Mouse (Mus musculus) right cerebral cortex, adult 18-20 months (tissue): ENCODE measurements at regions not wholly inside any gene's neighbourhood (a gene's known extent, or its start where the extent isn't known, plus 50 kb on each side); places are given as distances from the start of the nearest gene placed in this dataset.
A peak's percentile ranks its signal among the peaks of the same experiment; 100 is the strongest.

Experiments
- DNase-seq: peaks from one replicate; pipeline ENCODE4 v3.0.0; 2022; ENCODE audit warnings: mixed read lengths

DNA sequence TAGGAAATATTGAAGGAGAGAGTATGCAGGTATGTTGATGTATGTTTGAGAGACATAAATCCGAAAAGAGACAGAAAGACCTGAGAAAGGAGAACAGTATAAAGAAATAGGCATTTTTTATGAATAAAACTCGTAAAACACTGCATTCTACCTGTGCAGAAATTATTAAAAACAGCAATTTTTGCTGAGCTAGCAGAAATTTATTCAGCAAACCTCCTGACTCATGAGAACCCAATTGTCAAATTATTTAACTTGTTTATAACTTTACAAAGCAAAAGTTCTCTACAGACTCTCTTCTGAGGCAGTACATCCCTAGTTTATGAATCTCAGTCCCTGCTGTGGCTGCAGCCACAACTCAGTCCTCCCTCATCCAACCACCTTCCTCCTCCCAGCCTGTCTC is 191.0 kb upstream of the Noct start:
- no peak for DNase-seq

DNA sequence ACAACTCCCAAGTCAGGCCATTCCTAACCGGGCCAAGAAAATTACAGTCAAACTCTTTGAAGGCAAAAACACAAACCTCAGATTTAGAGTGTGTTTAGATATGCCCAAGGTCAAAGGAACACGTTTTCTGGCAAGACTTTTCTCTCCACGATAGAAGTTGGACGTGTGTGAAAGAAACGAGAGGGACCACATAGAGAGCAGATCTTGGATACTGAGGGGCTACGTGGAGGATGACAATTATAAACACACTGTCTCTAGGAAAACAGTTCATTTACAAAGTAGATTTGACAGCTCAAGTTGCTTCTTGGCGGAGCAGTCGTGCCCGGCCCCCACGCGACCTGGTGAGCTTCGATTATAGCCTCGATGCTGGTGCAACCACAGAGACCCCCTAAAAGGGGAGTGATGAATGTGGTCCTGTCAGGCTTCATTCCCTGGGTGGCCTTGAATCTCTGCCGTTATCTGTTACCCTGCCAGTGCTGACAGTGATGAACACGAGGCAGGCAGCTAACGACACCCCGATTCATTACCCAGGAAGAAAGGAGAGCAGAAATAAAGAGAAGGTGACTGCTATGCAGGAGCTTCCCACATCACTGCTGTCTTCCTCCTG is 187.4 kb upstream of the Noct start:
- no peak for DNase-seq

DNA sequence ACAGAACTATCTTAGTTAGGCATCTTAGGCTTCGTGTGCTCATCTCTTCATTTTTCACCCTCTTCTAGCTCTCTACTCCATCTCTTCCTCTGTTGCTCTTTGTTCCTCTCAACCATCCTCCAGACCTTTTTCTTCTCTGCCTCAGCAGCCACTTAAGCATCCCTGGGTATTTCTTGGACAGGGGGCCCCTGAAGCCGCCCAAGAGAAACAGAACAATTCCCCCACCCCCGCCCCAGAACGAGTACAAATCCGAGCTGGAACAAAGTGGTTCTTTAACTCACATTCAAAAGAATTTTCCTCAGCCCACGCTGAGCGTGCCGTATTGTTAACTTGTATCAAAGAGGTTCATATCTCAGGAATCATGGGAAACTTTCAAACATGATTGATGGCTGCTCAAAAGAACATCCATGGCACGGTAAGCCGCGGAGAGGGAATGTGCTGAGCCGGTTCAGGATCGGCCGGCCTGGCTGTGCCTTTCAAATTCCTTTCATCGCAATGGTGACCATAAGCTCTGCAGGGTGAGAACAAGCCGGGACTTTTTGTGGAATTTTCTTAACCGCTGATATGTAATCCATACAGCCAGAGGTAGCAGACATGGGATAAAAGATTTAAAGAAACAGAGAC is 181.9 kb upstream of the Noct start:
- DNase-seq, result no peak

DNA sequence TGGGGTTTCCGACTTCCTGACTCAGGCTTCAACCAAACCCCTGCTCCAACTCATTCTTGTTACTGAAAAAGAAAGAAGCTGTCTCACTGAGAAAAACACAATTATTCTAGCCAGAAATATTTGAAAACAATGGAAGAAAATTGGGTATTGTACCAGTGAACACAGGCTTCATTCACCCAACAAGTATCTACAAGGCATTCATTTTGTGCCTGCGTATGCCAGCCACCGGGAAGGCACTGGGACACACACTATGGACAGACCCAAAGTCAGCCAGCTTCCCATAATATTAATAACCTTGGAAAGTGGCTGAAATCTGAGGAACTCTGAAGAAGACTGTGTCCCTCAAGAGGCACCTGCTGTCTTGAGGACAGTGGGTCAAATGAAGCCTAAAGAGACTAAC is 175.5 kb upstream of the Noct start:
- DNase-seq, result no peak

GRCm38 (mm10) chr3:51050156-51050555 is 174.1 kb upstream of the Noct start:
- DNase-seq, result no peak

GRCm38 (mm10) chr3:51055004-51055403 is 169.2 kb upstream of the Noct start:
- DNase-seq, result no peak

- DNase-seq, result no peak
Observed at GRCm38 (mm10) chr3:51064201-51064600, 160.0 kb upstream of the Noct start.

DNA sequence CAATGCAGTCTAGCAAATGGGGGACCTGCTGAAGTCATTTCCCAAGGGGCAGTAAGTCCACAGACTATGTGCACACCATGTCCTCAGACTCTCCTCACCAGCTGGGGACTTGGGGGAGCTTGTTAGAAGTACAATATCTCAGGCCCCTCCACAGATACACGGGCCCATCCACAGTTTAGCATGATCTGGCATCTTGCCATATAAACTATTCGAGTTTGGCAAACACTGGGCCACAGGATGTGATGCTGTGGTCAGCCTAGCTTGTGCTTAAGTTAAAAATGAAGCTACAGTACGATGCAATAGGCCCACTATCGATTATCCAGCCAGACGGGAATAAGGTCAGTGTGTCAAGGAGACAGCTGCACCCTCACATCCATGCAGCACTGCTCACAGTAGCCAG is 157.9 kb upstream of the Noct start:
- DNase-seq, result no peak

GRCm38 (mm10) chr3:51072417-51072816 is 151.8 kb upstream of the Noct start:
- DNase-seq, result peak; percentile 68

DNA sequence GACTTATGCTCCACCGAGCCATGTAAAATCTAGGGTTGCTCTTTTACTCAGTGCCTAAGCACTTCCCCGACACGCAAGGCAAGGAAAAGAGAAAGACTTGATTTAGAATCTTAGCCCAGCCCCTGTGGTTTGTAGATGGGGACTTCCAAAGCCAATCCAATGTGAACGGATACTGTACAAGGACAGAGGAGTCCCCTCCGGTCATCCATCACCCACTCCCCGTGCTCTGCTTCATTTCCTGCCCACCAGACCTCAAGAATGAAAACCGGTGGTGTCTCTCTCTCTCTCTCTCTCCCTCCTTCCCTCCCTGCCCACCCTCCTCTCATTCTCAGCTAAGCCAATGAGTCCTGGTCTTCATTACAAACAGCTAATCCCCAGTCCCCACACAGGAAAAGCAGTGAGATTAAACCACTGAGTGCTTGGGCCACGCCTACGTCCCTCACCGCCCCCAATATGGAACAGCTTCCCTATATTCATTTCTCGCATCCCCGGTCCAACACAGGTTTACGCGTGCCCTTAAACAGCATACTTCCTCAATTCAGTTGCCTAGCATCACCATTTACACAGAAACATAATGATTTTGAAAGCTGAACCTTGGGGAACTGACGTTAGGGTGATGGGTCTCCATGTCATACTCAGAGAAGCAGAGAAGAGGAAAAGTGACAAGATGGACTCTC is 151.1 kb upstream of the Noct start:
- DNase-seq, result no peak

GRCm38 (mm10) chr3:51073743-51074319 is 150.4 kb upstream of the Noct start:
- no peak for DNase-seq

- no peak for DNase-seq
Observed at GRCm38 (mm10) chr3:51075219-51075920, 148.9 kb upstream of the Noct start.

GRCm38 (mm10) chr3:51078459-51078858 is 145.8 kb upstream of the Noct start:
- no peak for DNase-seq

- DNase-seq, result no peak
Observed at GRCm38 (mm10) chr3:51080415-51080814, 143.8 kb upstream of the Noct start.

GRCm38 (mm10) chr3:51080855-51081254 is 143.4 kb upstream of the Noct start:
- DNase-seq, result no peak

- DNase-seq, result no peak
Observed at GRCm38 (mm10) chr3:51082831-51083575, 141.2 kb upstream of the Noct start.

DNA sequence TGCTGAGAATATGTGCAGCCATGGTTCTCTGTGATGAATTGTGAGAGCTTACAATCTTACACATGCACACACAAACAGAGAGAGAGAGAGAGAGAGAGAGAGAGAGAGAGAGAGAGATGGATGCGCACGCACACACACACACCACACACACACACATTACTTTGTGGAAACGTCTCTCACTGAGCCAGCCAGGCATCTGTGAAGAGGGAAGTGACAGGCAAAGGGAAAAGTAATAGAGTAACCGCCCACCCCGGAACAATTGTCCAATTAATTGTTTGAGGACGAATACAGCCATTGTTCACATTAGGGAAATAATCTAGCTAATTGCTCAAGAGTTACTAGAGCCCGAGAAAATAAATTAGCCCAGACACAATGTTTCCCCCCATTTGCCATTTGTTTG is 140.7 kb upstream of the Noct start:
- DNase-seq, result no peak

DNA sequence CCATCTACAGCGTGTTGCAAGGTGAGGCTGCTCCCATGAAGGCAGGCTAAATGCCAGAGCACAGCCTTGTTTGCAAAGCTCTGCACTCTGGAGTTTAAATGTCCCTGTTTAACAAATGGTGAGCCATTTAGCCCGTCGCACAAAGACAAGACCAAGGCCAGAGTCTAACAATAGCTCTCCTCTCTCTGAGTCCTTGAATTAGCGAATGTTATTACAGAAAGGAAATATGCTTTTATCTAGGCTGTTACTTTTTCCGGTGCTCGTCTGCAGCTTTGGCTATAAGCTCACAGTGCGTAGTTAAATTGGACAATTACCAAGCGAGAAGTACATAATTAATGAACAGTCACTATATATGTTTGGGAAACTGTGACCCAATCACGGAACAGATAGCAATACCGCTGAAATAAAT is 137.8 kb upstream of the Noct start:
- DNase-seq, result no peak

DNA sequence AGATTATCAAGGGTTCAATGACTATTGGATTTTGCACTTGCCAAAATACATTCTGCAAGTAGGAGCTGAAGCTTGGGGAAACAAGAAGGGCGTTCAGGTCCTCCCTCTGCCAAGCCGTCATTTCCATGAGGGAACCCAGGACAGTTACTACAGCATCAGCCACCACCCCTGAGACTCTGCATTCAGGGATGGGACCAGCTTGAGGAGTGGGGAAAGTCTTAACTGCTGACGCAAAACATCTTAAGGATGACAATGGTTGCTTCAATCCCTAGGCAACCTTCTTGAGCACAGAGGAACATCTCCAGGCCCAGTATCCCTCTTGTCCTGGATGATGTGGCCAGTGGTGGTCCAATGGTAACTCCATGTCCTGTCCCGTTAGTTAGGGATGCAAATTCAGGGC is 137.2 kb upstream of the Noct start:
- no peak for DNase-seq

- DNase-seq, result no peak
Observed at GRCm38 (mm10) chr3:51089036-51089669, 135.1 kb upstream of the Noct start.

GRCm38 (mm10) chr3:51091478-51091877 is 132.8 kb upstream of the Noct start:
- DNase-seq, result no peak
